Mouse (Mus musculus): ENCODE measurements around the gene H2al1c. TPM values are rescaled to one million over a fixed set of nuclear protein-coding genes. Genes with fewer than 3 reads are reported as not detected.

Gene H2al1c
- total RNA-seq, 2 experiments from 2014 or later: not detected

Other genes starting within 250 kb of the H2al1c start
- not detected in 2 replicates for gene H2al1a, start 6.4 kb upstream of the H2al1c start, total RNA-seq (2014; fragmentation: Nextera tagmentation)
- gene H2al1a, start 6.4 kb upstream of the H2al1c start, total RNA-seq (2017): not detected in 2 replicates
- gene H2al1b, start 3.2 kb upstream of the H2al1c start, total RNA-seq (2014; fragmentation: Nextera tagmentation): not detected in 2 replicates
- gene H2al1b, start 3.2 kb upstream of the H2al1c start, total RNA-seq (2017): not detected in 2 replicates
- not detected in 2 replicates for gene H2al1d, start 3.2 kb downstream of the H2al1c start, total RNA-seq (2014; fragmentation: Nextera tagmentation)
- gene H2al1d, start 3.2 kb downstream of the H2al1c start, total RNA-seq (2017): not detected in 2 replicates
- not detected in 2 replicates for gene H2al1e, start 6.3 kb downstream of the H2al1c start, total RNA-seq (2014; fragmentation: Nextera tagmentation)
- gene H2al1e, start 6.3 kb downstream of the H2al1c start, total RNA-seq (2017): not detected in 2 replicates
- gene H2al1f, start 9.5 kb downstream of the H2al1c start, total RNA-seq (2014; fragmentation: Nextera tagmentation): not detected in 2 replicates
- not detected in 2 replicates for gene H2al1f, start 9.5 kb downstream of the H2al1c start, total RNA-seq (2017)
- not detected in 2 replicates for gene H2al1g, start 12.6 kb downstream of the H2al1c start, total RNA-seq (2014; fragmentation: Nextera tagmentation)
- not detected in 2 replicates for gene H2al1g, start 12.6 kb downstream of the H2al1c start, total RNA-seq (2017)
- not detected in 2 replicates for gene H2al1h, start 15.8 kb downstream of the H2al1c start, total RNA-seq (2014; fragmentation: Nextera tagmentation)
- gene H2al1h, start 15.8 kb downstream of the H2al1c start, total RNA-seq (2017): not detected in 2 replicates
- not detected in 2 replicates for gene H2al1i, start 19.0 kb downstream of the H2al1c start, total RNA-seq (2014; fragmentation: Nextera tagmentation)
- not detected in 2 replicates for gene H2al1i, start 19.0 kb downstream of the H2al1c start, total RNA-seq (2017)
- not detected in 2 replicates for gene H2al1j, start 22.2 kb downstream of the H2al1c start, total RNA-seq (2014; fragmentation: Nextera tagmentation)
- gene H2al1j, start 22.2 kb downstream of the H2al1c start, total RNA-seq (2017): not detected in 2 replicates